Comparison of ENCODE assay signal across 17 mouse cellular contexts in genomic region chr2:93445237-93445651, GRCm38 (mm10). TPM values are rescaled to one million over a fixed set of nuclear protein-coding genes. Genes with fewer than 3 reads are reported as not detected.
DNase-seq lines count a peak whose midpoint lies in the region; ATAC-seq and TF ChIP-seq lines count a peak whose summit lies in the region.
"Had no signal": no experiment of that assay in that cellular context is flagged by ENCODE, and none has a peak within 500 bp of the region (broad histone marks: within the 10 kb centered on the region; RNA-seq: fewer than 3 reads in every experiment).

No protein-coding gene starts in this region.

- DNase-seq in liver: no peak
- peak; percentile 67 for DNase-seq in kidney, adult 2 months
- DNase-seq in liver, embryonic 13.5 days: no peak
- no peak for DNase-seq in right cerebral cortex, postnatal 14 days
- DNase-seq in neural tube, embryonic 10.5 days (ENCODE audit: extremely low spot score, low spot score): no peak
- DNase-seq: adrenal gland, postnatal 10 days; cerebellum, adult 8-10 months; embryo, embryonic 11 days; lung, embryonic 14.5 days; thymus, postnatal 25 days had no signal

- TF ChIP-seq CTCF in kidney, adult 2 months (conservative IDR thresholded peaks at IDR 0.05; ENCODE audit: insufficient read depth, insufficient read length, low read depth, low read length): no peak

- peaks cover 74% of the 10 kb centered on the region for H3K4me1 ChIP-seq in liver, embryonic 12.5 days
- H3K4me1 ChIP-seq in kidney, adult 2 months (ENCODE audit: control insufficient read depth, insufficient read depth, low read length): peaks cover 63% of the 10 kb centered on the region
- peaks cover 88% of the 10 kb centered on the region for H3K4me1 ChIP-seq in liver, embryonic 13.5 days (replicated peaks)
- peaks cover 24% of the 10 kb centered on the region for H3K4me1 ChIP-seq in hindbrain, embryonic 12.5 days

- no peaks in the 10 kb centered on the region; the same call in 1 of the 2 replicates for H3K27me3 ChIP-seq in liver, embryonic 12.5 days (replicated peaks)
- no peaks in the 10 kb centered on the region for H3K27me3 ChIP-seq in kidney, adult 2 months (replicated peaks; ENCODE audit: control insufficient read depth, insufficient read depth, low read length)
- H3K27me3 ChIP-seq in liver, embryonic 13.5 days: no peaks in the 10 kb centered on the region
- H3K27me3 ChIP-seq in hindbrain, embryonic 12.5 days: no peaks in the 10 kb centered on the region; the same call in 1 of the 2 replicates
- H3K27me3 ChIP-seq: forebrain, embryonic 13.5 days; neural tube, embryonic 13.5 days had no signal

- no peak overlapping the region for H3K4me2 ChIP-seq in liver, embryonic 12.5 days
- H3K4me2 ChIP-seq in liver, embryonic 13.5 days: no peak overlapping the region
- no peak overlapping the region for H3K4me2 ChIP-seq in hindbrain, embryonic 12.5 days (replicated peaks)
- H3K4me2 ChIP-seq: forebrain, embryonic 13.5 days; heart, embryonic 13.5 days; lung, embryonic 14.5 days; neural tube, embryonic 13.5 days had no signal

- peak overlapping the region; percentile 27; the same call in 1 of the 2 replicates for H3K27ac ChIP-seq in liver, embryonic 12.5 days
- peak overlapping the region; percentile 89 for H3K27ac ChIP-seq in kidney, adult 2 months (ENCODE audit: insufficient read depth, low read depth, low read length)
- H3K27ac ChIP-seq in liver, embryonic 13.5 days: peak overlapping the region; percentile 98
- H3K27ac ChIP-seq in hindbrain, embryonic 12.5 days: no peak overlapping the region
- H3K27ac ChIP-seq: forebrain, embryonic 13.5 days; heart, embryonic 13.5 days; neural tube, embryonic 13.5 days had no signal

- no peak overlapping the region for H3K4me3 ChIP-seq in liver, embryonic 12.5 days
- H3K4me3 ChIP-seq in kidney, adult 2 months (ENCODE audit: insufficient read depth, low read depth, low read length): no peak overlapping the region
- no peak overlapping the region for H3K4me3 ChIP-seq in liver, embryonic 13.5 days (replicated peaks)
- no peak overlapping the region for H3K4me3 ChIP-seq in hindbrain, embryonic 12.5 days
- H3K4me3 ChIP-seq: forebrain, embryonic 13.5 days; heart, embryonic 13.5 days; hindbrain, embryonic 10.5 days; megakaryocyte, embryonic 14.5 days; neural tube, embryonic 13.5 days had no signal

- ATAC-seq in liver, embryonic 12.5 days: no peak
- ATAC-seq in liver, embryonic 13.5 days (ENCODE audit: low read depth): no peak
- no peak for ATAC-seq in hindbrain, embryonic 12.5 days (ENCODE audit: low FRiP score)
- ATAC-seq: forebrain, embryonic 13.5 days had no signal

- no peak overlapping the region for H3K9ac ChIP-seq in liver, embryonic 12.5 days
- peak overlapping the region; percentile 70; the same call in 1 of the 2 replicates for H3K9ac ChIP-seq in liver, embryonic 13.5 days
- H3K9ac ChIP-seq in hindbrain, embryonic 12.5 days: no peak overlapping the region
- H3K9ac ChIP-seq: forebrain, embryonic 13.5 days; heart, embryonic 13.5 days; lung, embryonic 14.5 days; neural tube, embryonic 13.5 days had no signal

- peaks cover 21% of the 10 kb centered on the region; the same call in 1 of the 2 replicates for H3K36me3 ChIP-seq in liver, embryonic 12.5 days
- no peaks in the 10 kb centered on the region for H3K36me3 ChIP-seq in kidney, adult 2 months (ENCODE audit: control insufficient read depth, insufficient read depth, low read length)
- peaks cover 51% of the 10 kb centered on the region for H3K36me3 ChIP-seq in liver, embryonic 13.5 days
- H3K36me3 ChIP-seq in hindbrain, embryonic 12.5 days: no peaks in the 10 kb centered on the region
- H3K36me3 ChIP-seq: heart, embryonic 13.5 days; hindbrain, embryonic 10.5 days; neural tube, embryonic 13.5 days had no signal

- no peak for TF ChIP-seq POLR2A in kidney, adult 2 months (IDR thresholded peaks at IDR 0.05; ENCODE audit: low read depth, low read length)

- 70% methylated on average over 5 of the region's 5 CpGs for WGBS in liver, embryonic 12.5 days (ENCODE audit: insufficient replicate concordance)
- whole genome bisulfite sequencing in kidney, adult 2 months: 19% methylated on average over 5 of the region's 5 CpGs
- 81% methylated on average over 5 of the region's 5 CpGs for WGBS in liver, embryonic 13.5 days (ENCODE audit: insufficient replicate concordance)
- WGBS in hindbrain, embryonic 12.5 days: 85% methylated on average over 5 of the region's 5 CpGs

- H3K9me3 ChIP-seq in liver, embryonic 12.5 days (replicated peaks): no peaks in the 10 kb centered on the region
- no peaks in the 10 kb centered on the region for H3K9me3 ChIP-seq in liver, embryonic 13.5 days (replicated peaks)
- H3K9me3 ChIP-seq in hindbrain, embryonic 12.5 days (replicated peaks): no peaks in the 10 kb centered on the region
- H3K9me3 ChIP-seq: forebrain, embryonic 13.5 days; heart, embryonic 13.5 days; hindbrain, embryonic 10.5 days; megakaryocyte, embryonic 14.5 days; neural tube, embryonic 13.5 days had no signal

RNA-seq across cellular contexts. Expression of gene Cd82, which starts 17.7 kb away (rescaled TPM):
- 46.2 and 49.4 TPM in 2 replicates for polyA plus RNA-seq in liver, embryonic 12.5 days (2016; fragmentation: Nextera tagmentation; extraction: Ambion mirVana)
- 200 and 223 TPM in 2 replicates for polyA plus RNA-seq in kidney, adult 2 months (2012; rRNA removed)
- 88.5 and 90.1 TPM in 2 replicates for polyA plus RNA-seq in liver, embryonic 13.5 days (2015; fragmentation: Nextera tagmentation; extraction: Ambion mirVana)
- 13.2 and 15.4 TPM in 2 replicates for polyA plus RNA-seq in hindbrain, embryonic 12.5 days (2016; fragmentation: Nextera tagmentation; extraction: Ambion mirVana)
